Mouse (Mus musculus) retina, embryonic 14.5 days (tissue): ENCODE measurements around the gene Filip1l.

ENCODE experiments used
- DNase-seq: peaks from one replicate; pipeline ENCODE4 v3.0.0-alpha.2; 2015; ENCODE audit warnings: low spot score

Gene Filip1l

GRCm38 (mm10) chr16:57568648-57569404 lies 215.9 kb downstream of the Filip1l start:
- no peak for DNase-seq

GRCm38 (mm10) chr16:57570789-57571311 lies 218.0 kb downstream of the Filip1l start:
- DNase-seq: no peak

- DNase-seq: no peak
Measured at GRCm38 (mm10) chr16:57573831-57574230, 220.9 kb downstream of the Filip1l start.

- no peak for DNase-seq
Measured at GRCm38 (mm10) chr16:57575764-57576388, 223.0 kb downstream of the Filip1l start.

GRCm38 (mm10) chr16:57577519-57577918 lies 224.6 kb downstream of the Filip1l start:
- DNase-seq: peak; percentile 25

- no peak for DNase-seq
Measured at GRCm38 (mm10) chr16:57580041-57580440, 227.1 kb downstream of the Filip1l start.

GRCm38 (mm10) chr16:57582008-57582407 lies 229.1 kb downstream of the Filip1l start:
- DNase-seq: no peak

- no peak for DNase-seq
Measured at GRCm38 (mm10) chr16:57585201-57585600, 232.3 kb downstream of the Filip1l start.

GRCm38 (mm10) chr16:57593422-57594157 lies 240.7 kb downstream of the Filip1l start:
- DNase-seq: peak; percentile 91

GRCm38 (mm10) chr16:57597295-57597957 lies 244.5 kb downstream of the Filip1l start:
- DNase-seq: no peak

- peak; percentile 52 for DNase-seq
Measured at GRCm38 (mm10) chr16:57601031-57601430, 248.1 kb downstream of the Filip1l start.

GRCm38 (mm10) chr16:57606444-57607227 lies 253.7 kb downstream of the Filip1l start, which contains the start of gene Cmss1:
Cmss1 (minus strand) TSS chr16:57606864.
- peak; percentile 87 for DNase-seq

- peak; percentile 74 for DNase-seq
Measured at GRCm38 (mm10) chr16:57611768-57612167, 258.9 kb downstream of the Filip1l start.
